Mouse (Mus musculus): ENCODE measurements around the gene Clcf1.

Gene Clcf1

GRCm38 (mm10) chr19:4257216-4257896 lies 43.3 kb downstream of the Clcf1 start:
- peak; percentile 96 to 97 for DNase-seq

GRCm38 (mm10) chr19:4257897-4258252 lies 43.8 kb downstream of the Clcf1 start:
- DNase-seq: no peak

- no peak for DNase-seq
Measured at GRCm38 (mm10) chr19:4261038-4261698, 47.1 kb downstream of the Clcf1 start.

- no peak for DNase-seq
Measured at GRCm38 (mm10) chr19:4262756-4263155, 48.7 kb downstream of the Clcf1 start.

- DNase-seq: no peak
Measured at GRCm38 (mm10) chr19:4263702-4264101, 49.7 kb downstream of the Clcf1 start.

- no peak for DNase-seq
Measured at GRCm38 (mm10) chr19:4264171-4264780, 50.2 kb downstream of the Clcf1 start.

- DNase-seq: peak; percentile 55 to 59
Measured at GRCm38 (mm10) chr19:4265956-4266355, 51.9 kb downstream of the Clcf1 start.

- peak; percentile 69 to 75 for DNase-seq
Measured at GRCm38 (mm10) chr19:4268566-4269361, 54.7 kb downstream of the Clcf1 start, which contains the start of gene Ssh3. Gene Ssh3, minus strand, starts transcription at chr19:4269180.

GRCm38 (mm10) chr19:4270187-4270586 lies 56.1 kb downstream of the Clcf1 start:
- no peak for DNase-seq

GRCm38 (mm10) chr19:4270972-4271371 lies 56.9 kb downstream of the Clcf1 start:
- no peak for DNase-seq
